In the genomic region with DNA sequence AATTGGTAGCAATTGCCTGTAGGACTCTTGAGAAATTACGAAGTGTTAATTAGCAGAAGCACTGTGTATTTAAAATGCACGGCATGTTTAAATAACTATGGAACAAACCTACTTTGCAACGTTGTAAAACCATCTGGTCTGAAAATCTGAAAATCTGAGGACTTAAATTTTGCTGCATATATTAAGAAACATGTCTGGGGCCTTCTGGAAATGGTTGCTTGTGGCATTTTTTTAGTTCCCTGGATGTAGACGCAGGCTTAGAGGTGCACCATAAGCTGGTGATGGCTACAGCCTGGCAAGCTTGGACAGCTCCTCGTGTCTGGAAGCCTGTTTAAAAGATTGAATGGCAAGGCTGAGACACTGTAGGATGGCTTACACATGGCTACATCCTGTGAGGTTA, we compare ENCODE assay signal across 33 mouse cellular contexts. TPM values are rescaled to one million over a fixed set of nuclear protein-coding genes. Genes with fewer than 3 reads are reported as not detected.
DNase-seq lines count a peak whose midpoint lies in the region; ATAC-seq and TF ChIP-seq lines count a peak whose summit lies in the region.
"Had no signal": no experiment of that assay in that cellular context is flagged by ENCODE, and none has a peak within 500 bp of the region (broad histone marks: within the 10 kb centered on the region; RNA-seq: fewer than 3 reads in every experiment).

No protein-coding gene starts in this region.

- no peak overlapping the region for H3K4me3 ChIP-seq in forebrain, embryonic 15.5 days
- H3K4me3 ChIP-seq in forebrain, embryonic 10.5 days: no peak overlapping the region
- H3K4me3 ChIP-seq in forebrain, postnatal 0 days (ENCODE audit: low read depth, low read length): no peak overlapping the region
- H3K4me3 ChIP-seq: embryonic facial prominence, embryonic 13.5 days; erythroblast, embryonic 14.5 days; heart, embryonic 10.5 days; kidney, embryonic 15.5 days; limb, embryonic 13.5 days; liver, embryonic 12.5 days; midbrain, embryonic 10.5 days; neural tube, embryonic 12.5 days had no signal

- TF ChIP-seq CTCF in forebrain, postnatal 0 days (IDR thresholded peaks at IDR 0.05; ENCODE audit: low read depth): no peak

- H3K9me3 ChIP-seq in forebrain, embryonic 15.5 days: no peaks in the 10 kb centered on the region
- no peaks in the 10 kb centered on the region for H3K9me3 ChIP-seq in forebrain, embryonic 10.5 days
- no peaks in the 10 kb centered on the region for H3K9me3 ChIP-seq in forebrain, postnatal 0 days (ENCODE audit: low read length)
- H3K9me3 ChIP-seq: embryonic facial prominence, embryonic 13.5 days; heart, embryonic 10.5 days; kidney, embryonic 15.5 days; limb, embryonic 13.5 days; liver, embryonic 12.5 days; midbrain, embryonic 10.5 days; neural tube, embryonic 12.5 days had no signal

- peak overlapping the region; percentile 92 for H3K27ac ChIP-seq in forebrain, embryonic 15.5 days (replicated peaks)
- no peak overlapping the region for H3K27ac ChIP-seq in forebrain, embryonic 10.5 days
- H3K27ac ChIP-seq in forebrain, postnatal 0 days (ENCODE audit: low read depth, low read length): peak overlapping the region; percentile 89
- H3K27ac ChIP-seq: embryonic facial prominence, embryonic 13.5 days; heart, embryonic 10.5 days; kidney, embryonic 15.5 days; limb, embryonic 13.5 days; liver, embryonic 12.5 days; midbrain, embryonic 10.5 days; stomach, postnatal 0 days had no signal

- no peaks in the 10 kb centered on the region for H3K27me3 ChIP-seq in forebrain, embryonic 15.5 days
- H3K27me3 ChIP-seq in forebrain, embryonic 10.5 days (ENCODE audit: poor library complexity, severe bottlenecking): no peaks in the 10 kb centered on the region
- H3K27me3 ChIP-seq in forebrain, postnatal 0 days (ENCODE audit: insufficient read depth, low read length): no peaks in the 10 kb centered on the region
- H3K27me3 ChIP-seq: embryonic facial prominence, embryonic 13.5 days; kidney, embryonic 15.5 days; limb, embryonic 13.5 days; neural tube, embryonic 12.5 days had no signal

- H3K9ac ChIP-seq in forebrain, embryonic 15.5 days (replicated peaks): no peak overlapping the region
- no peak overlapping the region for H3K9ac ChIP-seq in forebrain, postnatal 0 days
- H3K9ac ChIP-seq: embryonic facial prominence, embryonic 13.5 days; kidney, embryonic 15.5 days; limb, embryonic 13.5 days; liver, embryonic 12.5 days; neural tube, embryonic 12.5 days had no signal

- peak; percentile 36; the same call in 1 of the 2 replicates for ATAC-seq in forebrain, embryonic 15.5 days (replicated peaks)
- peak; percentile 65 for ATAC-seq in forebrain, postnatal 0 days
- ATAC-seq: CD4-positive, CD25-positive, alpha-beta regulatory T cell, adult 4 months had no signal

- DNase-seq in forebrain, embryonic 10.5 days (ENCODE audit: extremely low spot score, low spot score): no peak
- DNase-seq in layer of hippocampus, adult 9-11 months: peak; percentile 59
- no peak for DNase-seq in layer of hippocampus, adult 11-12 months (ENCODE audit: low spot score)
- peak; percentile 74 for DNase-seq in brain, adult 2 months (ENCODE audit: low read depth, low spot score)
- DNase-seq in forebrain, postnatal 0 days: peak; percentile 74
- no peak for DNase-seq in ovary, adult 18-20 months (ENCODE audit: low spot score)
- DNase-seq: adrenal gland, postnatal 36 days; cerebellum, adult 18-20 months; cerebellum, postnatal 25 days; embryo, embryonic 11 days; gastrocnemius, postnatal 10 days; kidney, adult 11 months; kidney, postnatal 36 days; layer of hippocampus, postnatal 36 days; lung, adult 18-20 months; lung, postnatal 10 days had no signal

- H3K36me3 ChIP-seq in forebrain, embryonic 15.5 days: no peaks in the 10 kb centered on the region
- H3K36me3 ChIP-seq in forebrain, embryonic 10.5 days (replicated peaks): no peaks in the 10 kb centered on the region
- H3K36me3 ChIP-seq in forebrain, postnatal 0 days (ENCODE audit: insufficient read depth): no peaks in the 10 kb centered on the region; the same call in 1 of the 2 replicates
- H3K36me3 ChIP-seq: embryonic facial prominence, embryonic 13.5 days; heart, embryonic 10.5 days; kidney, embryonic 15.5 days; limb, embryonic 13.5 days; liver, embryonic 12.5 days; midbrain, embryonic 10.5 days; neural tube, embryonic 12.5 days had no signal

- WGBS in forebrain, embryonic 15.5 days: 50% methylated on average over 5 of the region's 5 CpGs
- 87% methylated on average over 5 of the region's 5 CpGs for WGBS in forebrain, embryonic 10.5 days
- WGBS in forebrain, postnatal 0 days: 36% methylated on average over 5 of the region's 5 CpGs

- peaks cover 62% of the 10 kb centered on the region for H3K4me1 ChIP-seq in forebrain, embryonic 15.5 days
- peaks cover 26% of the 10 kb centered on the region for H3K4me1 ChIP-seq in forebrain, embryonic 10.5 days
- H3K4me1 ChIP-seq in forebrain, postnatal 0 days (ENCODE audit: insufficient read depth): peaks cover 67% of the 10 kb centered on the region
- H3K4me1 ChIP-seq: kidney, embryonic 15.5 days; limb, embryonic 13.5 days had no signal

- H3K4me2 ChIP-seq in forebrain, embryonic 15.5 days (replicated peaks): no peak overlapping the region
- no peak overlapping the region for H3K4me2 ChIP-seq in forebrain, postnatal 0 days (ENCODE audit: low read depth)
- H3K4me2 ChIP-seq: embryonic facial prominence, embryonic 13.5 days; kidney, embryonic 15.5 days; limb, embryonic 13.5 days; neural tube, embryonic 12.5 days had no signal

RNA-seq across cellular contexts. Expression of a gene that starts 40.5 kb away (rescaled TPM):
- 224 and 230 TPM in 2 replicates for polyA plus RNA-seq in forebrain, embryonic 15.5 days (2015; fragmentation: Nextera tagmentation; extraction: Ambion mirVana)
- 30.7 and 36.5 TPM in 2 replicates for polyA plus RNA-seq in forebrain, embryonic 10.5 days (2016; fragmentation: Nextera tagmentation; extraction: Ambion mirVana)
- total RNA-seq in forebrain, postnatal 0 days (2014; rRNA removed): 267 and 333 TPM in 2 replicates
- polyA plus RNA-seq in forebrain, postnatal 0 days (2015; fragmentation: Nextera tagmentation; extraction: Ambion mirVana): 175 and 186 TPM in 2 replicates
- polyA plus RNA-seq: CD4-positive, CD25-positive, alpha-beta regulatory T cell, adult 4 months had no signal

RNA-seq across cellular contexts. Expression of a gene that starts 53.0 kb away (rescaled TPM):
- not detected in 2 replicates for polyA plus RNA-seq in forebrain, embryonic 15.5 days (2015; fragmentation: Nextera tagmentation; extraction: Ambion mirVana)
- polyA plus RNA-seq in forebrain, embryonic 10.5 days (2016; fragmentation: Nextera tagmentation; extraction: Ambion mirVana): not detected in 2 replicates
- total RNA-seq in forebrain, postnatal 0 days (2014; rRNA removed): not detected in 2 replicates
- polyA plus RNA-seq in forebrain, postnatal 0 days (2015; fragmentation: Nextera tagmentation; extraction: Ambion mirVana): not detected in 2 replicates
- total RNA-seq: adrenal gland, adult 18-20 months; adrenal gland, postnatal 36 days; gastrocnemius, postnatal 10 days; granulocyte monocyte progenitor cell, adult 5-6 weeks; hematopoietic stem cell, adult 5-6 weeks; layer of hippocampus, postnatal 36 days; left cerebral cortex, postnatal 25 days had no signal
- polyA plus RNA-seq: CD4-positive, CD25-positive, alpha-beta regulatory T cell, adult 4 months; embryonic facial prominence, embryonic 13.5 days; erythroblast, embryonic 14.5 days; heart, embryonic 10.5 days; heart, embryonic 16.5 days; kidney, embryonic 15.5 days; limb, embryonic 13.5 days; liver, embryonic 12.5 days; midbrain, embryonic 10.5 days; neural tube, embryonic 12.5 days; stomach, postnatal 0 days; urinary bladder, adult 2 months had no signal

Comparison
In these comparisons a context has a peak if more than half of its experiments do, and no peak if none do; other contexts are left out.
1. DNase-seq: peak in layer of hippocampus, adult 9-11 months (single experiment), brain, adult 2 months (single experiment) and forebrain, postnatal 0 days (single experiment); none in forebrain, embryonic 10.5 days (single experiment), layer of hippocampus, adult 11-12 months (single experiment) and ovary, adult 18-20 months (single experiment).